Mouse (Mus musculus) C2C12 (cell line): ENCODE measurements at regions not wholly inside any gene's neighbourhood (a gene's known extent, or its start where the extent isn't known, plus 50 kb on each side); places are given as distances from the start of the nearest gene placed in this dataset.

Experiments
- CTCF ChIP-seq: IDR thresholded peaks from one replicate; pipeline ENCODE4 v1.5.1; 2011; ENCODE audit not compliant: control insufficient read depth, insufficient read depth, insufficient read length
- USF1 ChIP-seq: IDR thresholded peaks from one replicate; pipeline ENCODE4 v1.6.1; 2011; ENCODE audit warnings: low read depth, mild to moderate bottlenecking, control low read depth, moderate library complexity

DNA sequence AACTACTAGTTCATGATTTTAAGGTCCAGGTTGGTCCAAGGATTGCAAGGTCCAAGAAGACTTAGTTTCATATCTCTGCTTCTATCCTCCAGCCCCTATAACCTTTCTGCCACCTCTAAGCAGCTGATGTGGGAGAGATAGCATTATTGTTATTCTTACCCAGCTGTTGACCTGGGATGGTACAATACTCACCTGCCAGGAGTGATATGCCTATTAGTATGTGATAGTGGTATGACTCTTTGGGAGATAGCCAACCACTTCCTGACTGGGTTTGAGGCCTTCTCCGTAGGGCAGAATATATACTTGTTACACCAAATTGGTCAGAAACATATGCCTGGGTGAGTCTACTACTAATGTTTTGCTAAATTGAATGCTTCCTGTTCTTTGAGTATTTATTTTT, 137.4 kb upstream of the Tprg start:
- TF ChIP-seq CTCF (no peak), USF1 (no peak)
